Mouse (Mus musculus): ENCODE measurements at regions not wholly inside any gene's neighbourhood (a gene's known extent, or its start where the extent isn't known, plus 50 kb on each side); places are given as distances from the start of the nearest gene placed in this dataset.

GRCm38 (mm10) chr19:36178828-36179251, 58.9 kb upstream of the Ankrd1 start:
- DNase-seq, result no peak

GRCm38 (mm10) chr19:36180329-36180728, 60.4 kb upstream of the Ankrd1 start:
- DNase-seq, result no peak

- no peak for DNase-seq
Measured at GRCm38 (mm10) chr19:36181535-36181934, 61.6 kb upstream of the Ankrd1 start.

GRCm38 (mm10) chr19:36183127-36183526, 63.2 kb upstream of the Ankrd1 start:
- DNase-seq, result peak; percentile 64

- DNase-seq, result no peak
Measured at GRCm38 (mm10) chr19:36189662-36190061, 69.8 kb upstream of the Ankrd1 start.

- no peak for DNase-seq
Measured at GRCm38 (mm10) chr19:36191641-36192040, 71.7 kb upstream of the Ankrd1 start.

- DNase-seq, result no peak
Measured at GRCm38 (mm10) chr19:36204269-36204668, 84.4 kb upstream of the Ankrd1 start.

- no peak for DNase-seq
Measured at GRCm38 (mm10) chr19:36204965-36205718, 85.2 kb upstream of the Ankrd1 start.

GRCm38 (mm10) chr19:36207735-36208288, 87.9 kb upstream of the Ankrd1 start:
- DNase-seq, result peak; percentile 3

GRCm38 (mm10) chr19:36208419-36208818, 88.5 kb upstream of the Ankrd1 start:
- no peak for DNase-seq

- no peak for DNase-seq
Measured at GRCm38 (mm10) chr19:36213461-36213860, 93.6 kb upstream of the Ankrd1 start.

- DNase-seq, result peak; percentile 63
Measured at GRCm38 (mm10) chr19:36214188-36214968, 94.5 kb upstream of the Ankrd1 start.

- no peak for DNase-seq
Measured at GRCm38 (mm10) chr19:36217177-36217576, 97.3 kb upstream of the Ankrd1 start.

- no peak for DNase-seq
Measured at GRCm38 (mm10) chr19:36217605-36218004, 97.7 kb upstream of the Ankrd1 start.

GRCm38 (mm10) chr19:36218921-36219320, 99.0 kb upstream of the Ankrd1 start:
- no peak for DNase-seq

GRCm38 (mm10) chr19:36221104-36221503, 101.2 kb upstream of the Ankrd1 start:
- no peak for DNase-seq

GRCm38 (mm10) chr19:36221596-36221995, 101.7 kb upstream of the Ankrd1 start:
- no peak for DNase-seq

- DNase-seq, result no peak
Measured at GRCm38 (mm10) chr19:36222198-36222597, 102.3 kb upstream of the Ankrd1 start.

- peak; percentile 33 for DNase-seq
Measured at GRCm38 (mm10) chr19:36224518-36224917, 104.6 kb upstream of the Ankrd1 start.

GRCm38 (mm10) chr19:36225612-36226011, 105.7 kb upstream of the Ankrd1 start:
- DNase-seq, result no peak

GRCm38 (mm10) chr19:36227418-36228160, 107.7 kb upstream of the Ankrd1 start:
- DNase-seq, result no peak

- no peak for DNase-seq
Measured at GRCm38 (mm10) chr19:36229315-36229714, 109.4 kb upstream of the Ankrd1 start.

Data from adrenal gland, adult 2 months (tissue).